31 mouse cellular contexts compared by ENCODE assay signal in the genomic region with DNA sequence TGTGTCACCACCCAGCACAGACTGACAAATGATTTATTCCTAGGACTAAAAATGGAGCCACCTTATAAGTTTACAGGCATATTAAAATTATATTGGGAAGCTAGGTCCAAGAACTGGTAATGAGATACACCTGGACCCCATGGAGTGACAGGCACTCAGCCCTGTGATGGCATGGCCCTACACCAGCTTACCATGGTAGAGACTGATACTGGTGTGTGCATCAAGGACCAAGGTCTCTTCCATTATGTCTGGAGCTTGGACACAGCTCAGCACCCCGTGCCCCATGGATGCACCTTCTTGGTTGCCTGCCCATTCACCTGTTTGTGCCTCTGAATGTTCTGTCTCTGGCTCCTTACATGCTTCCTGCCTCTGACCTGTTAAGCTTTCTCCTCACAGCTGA. TPM values are rescaled to one million over a fixed set of nuclear protein-coding genes. Genes with fewer than 3 reads are reported as not detected.
"Had no signal": no experiment of that assay in that cellular context is flagged by ENCODE, and none has a peak within 500 bp of the region (broad histone marks: within the 10 kb centered on the region; RNA-seq: fewer than 3 reads in every experiment).

No protein-coding gene starts in this region.

- H3K27ac ChIP-seq: left cerebral cortex, adult 2 months; limb, embryonic 13.5 days; limb, embryonic 15.5 days; liver, embryonic 12.5 days; liver, embryonic 13.5 days; liver, embryonic 14.5 days; liver, embryonic 15.5 days; lung, embryonic 15.5 days; macrophage; midbrain, embryonic 10.5 days; midbrain, embryonic 12.5 days; midbrain, embryonic 13.5 days; midbrain, embryonic 15.5 days; neural tube, embryonic 12.5 days had no signal

- H3K9me3 ChIP-seq: limb, embryonic 13.5 days; liver, embryonic 13.5 days; liver, embryonic 15.5 days; lung, embryonic 15.5 days; midbrain, embryonic 12.5 days; midbrain, embryonic 15.5 days; neural tube, embryonic 12.5 days had no signal

- ATAC-seq: liver, embryonic 12.5 days; liver, postnatal 0 days; lung, postnatal 0 days; midbrain, embryonic 13.5 days; midbrain, embryonic 15.5 days; midbrain, embryonic 16.5 days had no signal

- H3K27me3 ChIP-seq: limb, embryonic 13.5 days; limb, embryonic 15.5 days; liver, embryonic 12.5 days; liver, embryonic 13.5 days; liver, embryonic 15.5 days; lung, embryonic 15.5 days; midbrain, embryonic 12.5 days; midbrain, embryonic 13.5 days; midbrain, embryonic 15.5 days; neural tube, embryonic 12.5 days had no signal

- H3K9ac ChIP-seq: limb, embryonic 13.5 days; limb, embryonic 15.5 days; liver, embryonic 12.5 days; liver, embryonic 13.5 days; liver, embryonic 14.5 days; liver, embryonic 15.5 days; liver, postnatal 0 days; lung, embryonic 14.5 days; lung, embryonic 15.5 days; midbrain, embryonic 12.5 days; midbrain, embryonic 13.5 days; midbrain, embryonic 15.5 days; neural tube, embryonic 12.5 days had no signal

- H3K4me2 ChIP-seq: limb, embryonic 13.5 days; limb, embryonic 15.5 days; liver, embryonic 11.5 days; liver, embryonic 12.5 days; liver, embryonic 13.5 days; liver, embryonic 15.5 days; lung, embryonic 14.5 days; lung, embryonic 15.5 days; midbrain, embryonic 11.5 days; midbrain, embryonic 12.5 days; midbrain, embryonic 13.5 days; midbrain, embryonic 15.5 days; neural tube, embryonic 12.5 days had no signal

- DNase-seq: left cerebral cortex, postnatal 4 days; liver; liver, embryonic 13.5 days; liver, postnatal 0 days; lung, adult 18-20 months; lung, adult 2 months; lung, embryonic 14.5 days; lung, postnatal 10 days; lung, postnatal 14 days; lung, postnatal 36 days; lung, postnatal 4 days; midbrain, embryonic 14.5 days had no signal

- H3K4me1 ChIP-seq: limb, embryonic 13.5 days; limb, embryonic 15.5 days; liver, embryonic 12.5 days; liver, embryonic 13.5 days; liver, embryonic 15.5 days; lung, embryonic 15.5 days; midbrain, embryonic 10.5 days; midbrain, embryonic 12.5 days; midbrain, embryonic 13.5 days; midbrain, embryonic 15.5 days; neural tube, embryonic 12.5 days had no signal

- H3K36me3 ChIP-seq: limb, embryonic 13.5 days; limb, embryonic 15.5 days; liver, embryonic 12.5 days; liver, embryonic 13.5 days; liver, embryonic 15.5 days; lung, embryonic 15.5 days; midbrain, embryonic 10.5 days; midbrain, embryonic 12.5 days; midbrain, embryonic 13.5 days; midbrain, embryonic 15.5 days; neural tube, embryonic 12.5 days had no signal

- H3K4me3 ChIP-seq: left cerebral cortex, adult 2 months; limb, embryonic 13.5 days; limb, embryonic 15.5 days; liver, embryonic 12.5 days; liver, embryonic 13.5 days; liver, embryonic 15.5 days; lung, embryonic 15.5 days; midbrain, embryonic 10.5 days; midbrain, embryonic 12.5 days; midbrain, embryonic 13.5 days; midbrain, embryonic 15.5 days; myocyte; neural tube, embryonic 12.5 days had no signal

RNA-seq across cellular contexts. Expression of a gene that starts 36.9 kb away (rescaled TPM):
- total RNA-seq: monocyte, adult 5-6 weeks had no signal
- polyA plus RNA-seq: macrophage had no signal
